Mouse (Mus musculus) heart, postnatal 0 days (tissue): ENCODE data around the gene Htra2.

Source experiments
- CTCF ChIP-seq: IDR thresholded peaks from 2 replicates; pipeline ENCODE4 v1.5.1; 2016; ENCODE audit warnings: antibody characterized with exemption, control low read depth, low read depth
- EP300 ChIP-seq: IDR thresholded peaks from 2 replicates; pipeline ENCODE4 v1.6.1; 2016; ENCODE audit warnings: antibody characterized with exemption, low read depth

DNA sequence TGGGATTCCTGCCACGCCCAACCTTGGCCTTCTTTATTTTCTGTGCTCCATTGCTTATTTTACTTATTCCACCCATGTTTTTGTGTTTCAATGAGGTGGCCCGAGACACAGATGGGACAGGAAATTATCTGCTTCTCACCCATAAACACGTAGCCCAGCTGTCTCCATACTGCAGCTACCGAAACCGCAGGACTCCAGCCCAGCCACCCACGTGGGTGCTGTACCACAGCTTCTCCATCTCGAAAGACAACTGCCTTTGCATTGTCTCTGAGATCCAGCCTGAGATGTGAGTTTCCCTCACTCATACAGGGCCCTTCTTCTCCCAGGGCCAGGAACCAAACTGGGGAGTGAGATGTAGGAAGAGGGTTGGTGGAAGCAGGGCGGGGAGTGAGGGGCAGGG lies 10.9 kb upstream of the Htra2 start:
- TF ChIP-seq EP300 (no peak), CTCF (no peak)
